Mouse (Mus musculus): ENCODE measurements around the gene Nfkbie.

The Nfkbie gene

GRCm38 (mm10) chr17:45555452-45556106 is at the start of gene Nfkbie:
Gene Nfkbie, plus strand, starts transcription at chr17:45555703.
- peak; percentile 99 for DNase-seq

- peak; percentile 90 for DNase-seq
Measured at GRCm38 (mm10) chr17:45505941-45506465, 49.5 kb upstream of the Nfkbie start.

GRCm38 (mm10) chr17:45506700-45507189 is 48.8 kb upstream of the Nfkbie start, which contains the start of gene Aars2:
Gene Aars2, plus strand, starts transcription at chr17:45506841.
- DNase-seq, result peak; percentile 99

- DNase-seq, result no peak
Measured at GRCm38 (mm10) chr17:45510871-45511270, 44.6 kb upstream of the Nfkbie start.

GRCm38 (mm10) chr17:45511757-45512156 is 43.7 kb upstream of the Nfkbie start:
- no peak for DNase-seq

- no peak for DNase-seq
Measured at GRCm38 (mm10) chr17:45515204-45515726, 40.2 kb upstream of the Nfkbie start.

- no peak for DNase-seq
Measured at GRCm38 (mm10) chr17:45515806-45516205, 39.7 kb upstream of the Nfkbie start.

GRCm38 (mm10) chr17:45516488-45516887 is 39.0 kb upstream of the Nfkbie start:
- DNase-seq, result peak; percentile 93

- no peak for DNase-seq
Measured at GRCm38 (mm10) chr17:45517135-45517534, 38.4 kb upstream of the Nfkbie start.

GRCm38 (mm10) chr17:45517549-45518215 is 37.8 kb upstream of the Nfkbie start:
- no peak for DNase-seq

GRCm38 (mm10) chr17:45518766-45519475 is 36.6 kb upstream of the Nfkbie start:
- no peak for DNase-seq

GRCm38 (mm10) chr17:45520136-45520535 is 35.4 kb upstream of the Nfkbie start:
- DNase-seq, result no peak

- DNase-seq, result no peak
Measured at GRCm38 (mm10) chr17:45523263-45523662, 32.2 kb upstream of the Nfkbie start, which contains the start of gene Tcte1. Gene Tcte1, plus strand, starts transcription at chr17:45523434.

- DNase-seq, result peak; percentile 84
Measured at GRCm38 (mm10) chr17:45524961-45525360, 30.5 kb upstream of the Nfkbie start.

- peak; percentile 73 for DNase-seq
Measured at GRCm38 (mm10) chr17:45526571-45526970, 28.9 kb upstream of the Nfkbie start.

- DNase-seq, result peak; percentile 58
Measured at GRCm38 (mm10) chr17:45530346-45530782, 25.1 kb upstream of the Nfkbie start.

- DNase-seq, result peak; percentile 88
Measured at GRCm38 (mm10) chr17:45532896-45533295, 22.6 kb upstream of the Nfkbie start.

- DNase-seq, result no peak
Measured at GRCm38 (mm10) chr17:45536264-45536663, 19.2 kb upstream of the Nfkbie start.

GRCm38 (mm10) chr17:45538394-45538793 is 17.1 kb upstream of the Nfkbie start:
- DNase-seq, result no peak

GRCm38 (mm10) chr17:45539664-45540063 is 15.8 kb upstream of the Nfkbie start:
- DNase-seq, result peak; percentile 81

GRCm38 (mm10) chr17:45542129-45542528 is 13.4 kb upstream of the Nfkbie start:
- DNase-seq, result peak; percentile 78

- DNase-seq, result peak; percentile 74
Measured at GRCm38 (mm10) chr17:45542705-45543104, 12.8 kb upstream of the Nfkbie start.

GRCm38 (mm10) chr17:45543115-45543514 is 12.4 kb upstream of the Nfkbie start:
- no peak for DNase-seq

All from heart, adult 11 months (tissue).